Mouse (Mus musculus) hematopoietic stem cell, adult 5-6 weeks (primary cell): ENCODE data around the gene Ak6. TPM values are rescaled to one million over a fixed set of nuclear protein-coding genes. Genes with fewer than 3 reads are reported as not detected.

Experiments used
- total RNA-seq: library from RNA; stranded (forward); fragments of 172-1452, 232-1000 nt; gene quantifications from 2 replicates; pipeline ENCODE4 v1.2.3, GENCODE M21; 2017

Ak6 gene
- total RNA-seq, 1 experiment from 2014 or later = 241 TPM

Other genes with a start within 250 kb of the Ak6 start
- not detected in 2 replicates for gene Naip1, start 198.1 kb upstream of the Ak6 start, total RNA-seq
- gene Gtf2h2, start 158.4 kb upstream of the Ak6 start, total RNA-seq = 53.4 and 84.6 TPM in 2 replicates
- 0.50 and 1.2 TPM in 2 replicates for gene Ocln, start 98.3 kb upstream of the Ak6 start, total RNA-seq
- gene Marveld2, start 34.0 kb upstream of the Ak6 start, total RNA-seq = 3.9 and 5.7 TPM in 2 replicates
- gene Rad17, start 72 bp downstream of the Ak6 start, total RNA-seq = 37.1 and 39.2 TPM in 2 replicates
- 13.8 and 18.1 TPM in 2 replicates for gene Taf9, start 600 bp downstream of the Ak6 start, total RNA-seq
- 23.6 and 26.9 TPM in 2 replicates for gene Ccdc125, start 18.7 kb downstream of the Ak6 start, total RNA-seq
- gene Cdk7, start 80.0 kb downstream of the Ak6 start, total RNA-seq = 33.2 and 43.1 TPM in 2 replicates
- gene Mrps36, start 93.7 kb downstream of the Ak6 start, total RNA-seq = 49.6 and 56.6 TPM in 2 replicates
- 39.1 and 45.4 TPM in 2 replicates for gene Cenph, start 124.9 kb downstream of the Ak6 start, total RNA-seq
- gene Ccnb1, start 135.6 kb downstream of the Ak6 start, total RNA-seq = 91.3 and 108 TPM in 2 replicates
- 83.7 and 107 TPM in 2 replicates for gene Slc30a5, start 182.4 kb downstream of the Ak6 start, total RNA-seq